ENCODE assay signal across 10 mouse cellular contexts in genomic region chr14:76244338-76245062, GRCm38 (mm10).
DNase-seq lines count a peak whose midpoint lies in the region; ATAC-seq lines count a peak whose summit lies in the region.
"Had no signal": no experiment of that assay in that cellular context is flagged by ENCODE, and none has a peak within 500 bp of the region (broad histone marks: within the 10 kb centered on the region; RNA-seq: fewer than 3 reads in every experiment).

No protein-coding gene starts in this region.

- no peak for ATAC-seq in heart, embryonic 12.5 days (ENCODE audit: insufficient number of reproducible peaks, low FRiP score)
- ATAC-seq in neural tube, embryonic 13.5 days (ENCODE audit: low read depth) = peak; percentile 84
- ATAC-seq: CD4-positive, CD25-positive, alpha-beta regulatory T cell, adult 4 months had no signal

- H3K9ac ChIP-seq in heart, embryonic 12.5 days = no peak overlapping the region
- peak overlapping the region; percentile 41; the same call in 1 of the 2 replicates for H3K9ac ChIP-seq in neural tube, embryonic 13.5 days

- no peak overlapping the region; the same call in 1 of the 2 replicates for H3K4me2 ChIP-seq in heart, embryonic 12.5 days
- peak overlapping the region; percentile 23 for H3K4me2 ChIP-seq in neural tube, embryonic 13.5 days

- no peaks in the 10 kb centered on the region for H3K27me3 ChIP-seq in heart, embryonic 12.5 days (replicated peaks)
- no peaks in the 10 kb centered on the region for H3K27me3 ChIP-seq in embryonic facial prominence, embryonic 10.5 days (replicated peaks; ENCODE audit: low read depth, poor library complexity, severe bottlenecking)
- H3K27me3 ChIP-seq in limb, embryonic 10.5 days (ENCODE audit: low read depth, poor library complexity, severe bottlenecking) = no peaks in the 10 kb centered on the region
- no peaks in the 10 kb centered on the region for H3K27me3 ChIP-seq in neural tube, embryonic 13.5 days

- DNase-seq in heart, adult 18-20 months = no peak
- peak; percentile 47 for DNase-seq in embryonic facial prominence, embryonic 10.5 days (ENCODE audit: low spot score)
- DNase-seq in limb, embryonic 10.5 days (ENCODE audit: low spot score) = no peak
- no peak for DNase-seq in thymus, adult 18-20 months
- DNase-seq in cerebellum, postnatal 10 days = no peak
- DNase-seq in cerebellum, adult 11-12 months = no peak

- 33% methylated on average over 18 of the region's 18 CpGs for WGBS in heart, embryonic 12.5 days
- 31% methylated on average over 18 of the region's 18 CpGs for WGBS in embryonic facial prominence, embryonic 10.5 days
- 49% methylated on average over 18 of the region's 18 CpGs for WGBS in limb, embryonic 10.5 days
- WGBS in neural tube, embryonic 13.5 days = 26% methylated on average over 18 of the region's 18 CpGs

- no peaks in the 10 kb centered on the region for H3K9me3 ChIP-seq in heart, embryonic 12.5 days (replicated peaks)
- H3K9me3 ChIP-seq in embryonic facial prominence, embryonic 10.5 days = 0 out of 2 replicates have a peak, but pooled peaks cover 3% of the 10 kb centered on the region
- no peaks in the 10 kb centered on the region for H3K9me3 ChIP-seq in limb, embryonic 10.5 days (replicated peaks)
- no peaks in the 10 kb centered on the region for H3K9me3 ChIP-seq in neural tube, embryonic 13.5 days

- no peaks in the 10 kb centered on the region for H3K36me3 ChIP-seq in heart, embryonic 12.5 days
- H3K36me3 ChIP-seq in embryonic facial prominence, embryonic 10.5 days (replicated peaks) = no peaks in the 10 kb centered on the region
- no peaks in the 10 kb centered on the region for H3K36me3 ChIP-seq in limb, embryonic 10.5 days
- H3K36me3 ChIP-seq in neural tube, embryonic 13.5 days = no peaks in the 10 kb centered on the region

- H3K4me3 ChIP-seq in heart, embryonic 12.5 days = no peak overlapping the region
- H3K4me3 ChIP-seq in embryonic facial prominence, embryonic 10.5 days = peak overlapping the region; percentile 21; the same call in 1 of the 2 replicates
- no peak overlapping the region for H3K4me3 ChIP-seq in limb, embryonic 10.5 days
- H3K4me3 ChIP-seq in neural tube, embryonic 13.5 days = no peak overlapping the region

- peaks cover 20% of the 10 kb centered on the region for H3K4me1 ChIP-seq in heart, embryonic 12.5 days (replicated peaks)
- peaks cover 25% of the 10 kb centered on the region for H3K4me1 ChIP-seq in embryonic facial prominence, embryonic 10.5 days
- peaks cover 15% of the 10 kb centered on the region for H3K4me1 ChIP-seq in limb, embryonic 10.5 days
- peaks cover 25% of the 10 kb centered on the region for H3K4me1 ChIP-seq in neural tube, embryonic 13.5 days (replicated peaks)

- 0 out of 2 replicates have a peak overlapping the region, but pooled peaks have one; percentile 1 for H3K27ac ChIP-seq in heart, embryonic 12.5 days (ENCODE audit: poor library complexity, severe bottlenecking)
- H3K27ac ChIP-seq in embryonic facial prominence, embryonic 10.5 days (replicated peaks) = peak overlapping the region; percentile 80
- H3K27ac ChIP-seq in limb, embryonic 10.5 days = peak overlapping the region; percentile 43
- peak overlapping the region; percentile 79 for H3K27ac ChIP-seq in neural tube, embryonic 13.5 days (replicated peaks)
- H3K27ac ChIP-seq: macrophage had no signal

Comparison
In these comparisons a context has a peak if more than half of its experiments do, and no peak if none do; other contexts are left out.
1. H3K27ac ChIP-seq: peak in every context shown above with its lines; median percentile 80 in embryonic facial prominence, embryonic 10.5 days; 79 in neural tube, embryonic 13.5 days; 43 in limb, embryonic 10.5 days; 1 in heart, embryonic 12.5 days.